Mouse (Mus musculus) cortical plate, adult 2 months (tissue): ENCODE results near the gene Dok3.
A peak's percentile ranks its signal among the peaks of the same experiment; 100 is the strongest.

Source experiments
- CTCF ChIP-seq: fragments of 200-500 bp; IDR thresholded peaks from 2 replicates; pipeline ENCODE4 v1.5.1; 2011; ENCODE audit warnings: mild to moderate bottlenecking, control low read depth, low read length; ENCODE audit not compliant: insufficient read depth; ENCODE audit errors: extremely low read depth
- POLR2A ChIP-seq: fragments of 200-500 bp; IDR thresholded peaks from 2 replicates; pipeline ENCODE4 v1.6.1; 2011; ENCODE audit warnings: mild to moderate bottlenecking, low read length, control low read depth; ENCODE audit not compliant: insufficient read depth; ENCODE audit errors: extremely low read depth

DNA sequence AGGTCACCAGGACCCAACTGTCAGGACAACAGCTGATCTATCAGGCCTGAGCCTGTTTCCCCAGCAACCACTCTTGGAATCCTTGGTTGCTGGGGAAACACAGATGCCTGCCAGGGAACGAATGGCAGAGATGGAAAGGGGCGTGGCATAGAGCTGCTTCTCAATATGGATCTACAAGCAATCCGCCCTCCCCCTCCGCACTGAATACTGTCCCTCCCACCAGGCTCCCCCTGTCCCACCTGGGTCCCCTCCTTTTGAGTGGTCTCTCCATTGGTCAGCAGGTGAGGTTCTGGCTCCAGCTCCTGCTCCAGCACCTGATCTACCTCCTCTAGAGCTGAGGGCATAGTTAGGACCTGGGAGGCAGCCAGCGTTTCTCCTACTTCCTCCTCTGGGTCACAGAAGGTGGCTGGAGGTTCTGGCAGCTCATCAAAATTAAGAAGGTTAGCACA, 54.5 kb downstream of the Dok3 start:
- TF ChIP-seq POLR2A (0 out of 2 replicates have a peak, but pooled peaks have one; percentile 10), CTCF (no peak)
